In the genomic region with DNA sequence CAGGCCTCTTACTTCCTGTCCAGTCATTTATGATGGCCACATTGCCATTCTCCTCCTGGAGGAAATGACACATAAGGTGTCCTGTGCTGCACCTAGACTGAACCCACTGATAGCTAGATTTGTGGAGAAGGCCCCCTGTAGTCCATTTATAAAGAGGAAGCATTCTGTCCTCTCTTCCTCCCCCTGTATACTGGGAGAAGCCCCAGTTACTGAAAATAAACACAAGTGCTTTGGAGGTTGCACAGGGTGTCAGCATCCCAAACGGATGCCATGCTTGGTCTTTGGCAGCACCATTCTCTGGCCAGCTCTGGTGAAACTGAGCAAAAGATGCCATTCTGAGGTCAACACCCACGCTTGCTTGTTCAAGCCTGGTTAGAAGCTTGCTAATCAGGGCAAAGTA, we compare ENCODE assay signal across 35 mouse cellular contexts. TPM values are rescaled to one million over a fixed set of nuclear protein-coding genes. Genes with fewer than 3 reads are reported as not detected.
A peak's percentile ranks its signal among the peaks of the same experiment; 100 is the strongest.
DNase-seq lines count a peak whose midpoint lies in the region; ATAC-seq and TF ChIP-seq lines count a peak whose summit lies in the region.
"Had no signal": no experiment of that assay in that cellular context is flagged by ENCODE, and none has a peak within 500 bp of the region (broad histone marks: within the 10 kb centered on the region; RNA-seq: fewer than 3 reads in every experiment).

No protein-coding gene starts in this region.

- peak overlapping the region; percentile 97 for H3K4me3 ChIP-seq in megakaryocyte, embryonic 14.5 days (replicated peaks)
- H3K4me3 ChIP-seq in gastrocnemius, adult 2 months, result no peak overlapping the region
- H3K4me3 ChIP-seq: forebrain, embryonic 13.5 days; hindbrain, embryonic 13.5 days; neural tube, embryonic 12.5 days had no signal

- intact Hi-C loops in gastrocnemius, adult 2 months (cut with DNase I), result no loop called here

- peak; percentile 3 for DNase-seq in lung, postnatal 36 days
- no peak for DNase-seq in lung, postnatal 14 days
- DNase-seq in T-cell, adult 2 months (ENCODE audit: low spot score), result no peak
- no peak for DNase-seq in gastrocnemius, adult 2 months
- no peak for DNase-seq in adrenal gland, postnatal 36 days
- DNase-seq: adrenal gland, postnatal 10 days; B cell, adult 2 months; cerebellum, adult 2 months; cerebellum, postnatal 25 days; gastrocnemius, postnatal 14 days; heart, adult 18-20 months; heart, postnatal 36 days; kidney, adult 9 months; kidney, postnatal 10 days; layer of hippocampus, postnatal 36 days; left cerebral cortex, postnatal 4 days; lung, adult 18-20 months; lung, postnatal 10 days; midbrain, embryonic 14.5 days; right cerebral cortex, adult 18-20 months; thymus, postnatal 4 days had no signal

- peaks cover 99% of the 10 kb centered on the region for H3K4me1 ChIP-seq in megakaryocyte, embryonic 14.5 days

- no peaks in the 10 kb centered on the region for H3K9me3 ChIP-seq in megakaryocyte, embryonic 14.5 days
- H3K9me3 ChIP-seq: forebrain, embryonic 13.5 days; hindbrain, embryonic 13.5 days; neural tube, embryonic 12.5 days had no signal

- H3K36me3 ChIP-seq in megakaryocyte, embryonic 14.5 days (replicated peaks; ENCODE audit: low read length), result peaks cover 6% of the 10 kb centered on the region
- H3K36me3 ChIP-seq: hindbrain, embryonic 13.5 days; neural tube, embryonic 12.5 days had no signal

- no peak overlapping the region for H3K27ac ChIP-seq in gastrocnemius, adult 2 months
- H3K27ac ChIP-seq: forebrain, embryonic 13.5 days; hindbrain, embryonic 13.5 days; neural tube, embryonic 12.5 days had no signal

- no peaks in the 10 kb centered on the region for H3K27me3 ChIP-seq in megakaryocyte, embryonic 14.5 days (replicated peaks)

- no peak for TF ChIP-seq CTCF in gastrocnemius, adult 2 months (IDR thresholded peaks at IDR 0.05)

- ATAC-seq in granulocyte monocyte progenitor cell, adult 5-6 weeks (replicated peaks; ENCODE audit: poor library complexity, severe bottlenecking), result peak; percentile 45
- ATAC-seq: forebrain, embryonic 13.5 days; intestine, postnatal 0 days had no signal

RNA-seq across cellular contexts. Expression of gene Alox5, which starts 1.7 kb away (rescaled TPM):
- total RNA-seq in granulocyte monocyte progenitor cell, adult 5-6 weeks (2014; fragmentation: Nextera tagmentation), result 6.6 and 13.3 TPM in 2 replicates
- total RNA-seq in granulocyte monocyte progenitor cell, adult 5-6 weeks (2017), result 6.2 and 15.6 TPM in 2 replicates
- 43.4 and 50.4 TPM in 2 replicates for polyA plus RNA-seq in megakaryocyte, embryonic 14.5 days (2012; ENCODE audit: insufficient read depth, low replicate concordance)
- 1 to 10 TPM in 1 of 2 experiments, under 1 TPM in 1; 0.82 to 1.0 TPM for total RNA-seq in gastrocnemius, adult 2 months (2021)
- 1 to 10 TPM; 1.4 to 1.8 TPM for total RNA-seq in adrenal gland, postnatal 36 days (2021)

RNA-seq across cellular contexts. Expression of gene Olfr211, which starts 29.7 kb away (rescaled TPM):
- total RNA-seq in granulocyte monocyte progenitor cell, adult 5-6 weeks (2014; fragmentation: Nextera tagmentation), result not detected in 2 replicates
- not detected in 2 replicates for total RNA-seq in granulocyte monocyte progenitor cell, adult 5-6 weeks (2017)
- polyA plus RNA-seq in megakaryocyte, embryonic 14.5 days (2012; ENCODE audit: insufficient read depth, low replicate concordance), result 0.44 TPM in 1 of 2 replicates, not detected in the other
- total RNA-seq in gastrocnemius, adult 2 months (2021), result not detected
- total RNA-seq in adrenal gland, postnatal 36 days (2021), result not detected
- total RNA-seq: adrenal gland, postnatal 10 days; gastrocnemius, postnatal 14 days; heart, adult 18-20 months; heart, postnatal 36 days; layer of hippocampus, postnatal 36 days; left cerebral cortex, postnatal 4 days had no signal
- polyA plus RNA-seq: cerebellum, adult 2 months; embryonic facial prominence, embryonic 11.5 days; forebrain, embryonic 13.5 days; heart, embryonic 11.5 days; heart, embryonic 16.5 days; hindbrain, embryonic 13.5 days; intestine, postnatal 0 days; large intestine, adult 2 months; limb, embryonic 14.5 days; midbrain, embryonic 14.5 days; neural tube, embryonic 12.5 days; stomach, embryonic 14.5 days; testis, adult 2 months; thymus, postnatal 0 days had no signal

RNA-seq across cellular contexts. Expression of gene Olfr212, which starts 47.1 kb away (rescaled TPM):
- total RNA-seq in granulocyte monocyte progenitor cell, adult 5-6 weeks (2014; fragmentation: Nextera tagmentation), result not detected in 2 replicates
- not detected in 2 replicates for total RNA-seq in granulocyte monocyte progenitor cell, adult 5-6 weeks (2017)
- polyA plus RNA-seq in megakaryocyte, embryonic 14.5 days (2012; ENCODE audit: insufficient read depth, low replicate concordance), result not detected in 2 replicates
- under 1 TPM in 1 of 2 experiments, not detected in 1; 0.08 TPM for total RNA-seq in gastrocnemius, adult 2 months (2021)
- under 1 TPM in 1 of 2 experiments, not detected in 1; 0.13 TPM for total RNA-seq in adrenal gland, postnatal 36 days (2021)
- total RNA-seq: adrenal gland, postnatal 10 days; gastrocnemius, postnatal 14 days; layer of hippocampus, postnatal 36 days had no signal
- polyA plus RNA-seq: forebrain, embryonic 13.5 days; heart, embryonic 16.5 days; hindbrain, embryonic 13.5 days; large intestine, adult 2 months; midbrain, embryonic 14.5 days; neural tube, embryonic 12.5 days; stomach, embryonic 14.5 days; thymus, postnatal 0 days had no signal
